Mouse (Mus musculus) layer of hippocampus, adult 8-10 months (tissue): Measurements from ENCODE around the gene Aicda. TPM values are rescaled to one million over a fixed set of nuclear protein-coding genes. Genes with fewer than 3 reads are reported as not detected.
A peak's percentile ranks its signal among the peaks of the same experiment; 100 is the strongest.
"Not testable (repeated sequence)": the region's sequence is repeated elsewhere in the genome, so short reads cannot be mapped to it uniquely, and the experiment has no call there.

Experiments used
- DNase-seq, 2 experiments: peaks; one replicate each; pipeline ENCODE4 v3.0.0; 2022; ENCODE audit warnings: low spot score in 2 of 2
- total RNA-seq, 4 experiments: library from RNA; stranded (reverse); gene quantifications; 2 replicates each; pipeline ENCODE4 v1.2.4; 2022

Gene Aicda
- total RNA-seq, 4 experiments from 2014 or later: not detected

GRCm38 (mm10) chr6:122554102-122554501, 501 bp downstream of the Aicda start:
- no peak for DNase-seq

DNA sequence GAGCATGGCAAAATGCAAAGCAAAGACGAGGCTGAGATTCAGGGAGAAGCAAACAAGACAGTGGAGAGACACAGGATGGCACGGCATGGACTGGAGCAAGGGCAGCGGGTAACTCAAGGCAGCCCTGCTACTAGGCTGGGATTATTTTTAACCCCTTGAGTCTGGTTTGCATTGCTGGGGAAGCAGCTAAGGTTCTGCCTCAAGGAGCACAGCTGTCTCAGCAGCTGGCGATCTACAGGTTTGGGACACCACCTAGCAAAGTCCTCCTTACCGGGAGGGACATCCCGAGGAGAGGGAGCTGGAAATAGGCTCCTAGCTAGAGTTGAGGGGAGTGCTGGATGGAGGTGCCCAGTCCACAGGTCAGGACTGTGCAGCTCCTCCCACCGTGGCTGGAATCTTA, 1.7 kb downstream of the Aicda start:
- DNase-seq: no peak

DNA sequence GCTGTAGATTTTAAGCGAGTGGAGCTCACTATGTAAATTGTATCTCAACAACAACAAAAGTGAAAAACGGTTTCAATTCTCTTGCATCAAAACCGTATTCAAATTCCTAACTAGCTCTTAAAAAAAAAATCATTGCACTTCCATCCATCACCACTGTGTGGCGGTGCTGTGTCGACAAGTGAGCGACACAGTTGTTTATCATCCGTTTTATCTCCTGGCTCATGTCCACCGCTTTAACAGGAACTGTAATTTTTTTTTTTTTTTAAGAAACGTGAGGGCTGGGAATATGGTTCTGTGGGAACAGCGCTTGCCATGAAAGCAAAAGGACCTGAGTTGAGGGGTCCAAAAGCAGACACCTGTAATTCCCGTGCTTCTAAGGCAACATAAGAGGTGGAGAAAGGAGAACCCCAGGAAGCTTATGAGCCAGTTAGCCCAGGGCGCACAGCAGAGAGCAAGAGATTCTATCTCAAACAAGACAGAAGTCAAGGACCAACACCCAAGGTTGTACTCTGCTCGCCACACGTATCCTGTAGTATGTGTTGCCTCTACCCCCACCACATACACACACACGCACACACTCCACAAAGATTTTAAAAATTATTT, 3.5 kb downstream of the Aicda start:
- DNase-seq: peak; percentile 32 to 75

GRCm38 (mm10) chr6:122560427-122560826, 6.8 kb downstream of the Aicda start:
- DNase-seq: peak; percentile 29 to 60

DNA sequence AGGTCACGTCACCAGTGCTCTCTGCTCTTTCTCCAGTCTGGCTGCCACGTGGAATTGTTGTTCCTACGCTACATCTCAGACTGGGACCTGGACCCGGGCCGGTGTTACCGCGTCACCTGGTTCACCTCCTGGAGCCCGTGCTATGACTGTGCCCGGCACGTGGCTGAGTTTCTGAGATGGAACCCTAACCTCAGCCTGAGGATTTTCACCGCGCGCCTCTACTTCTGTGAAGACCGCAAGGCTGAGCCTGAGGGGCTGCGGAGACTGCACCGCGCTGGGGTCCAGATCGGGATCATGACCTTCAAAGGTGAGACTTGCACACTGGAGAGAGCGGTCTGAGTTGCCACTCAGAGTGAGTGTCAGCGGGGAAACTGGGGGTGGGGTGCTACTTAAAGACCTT, 7.4 kb downstream of the Aicda start:
- DNase-seq: no peak

DNA sequence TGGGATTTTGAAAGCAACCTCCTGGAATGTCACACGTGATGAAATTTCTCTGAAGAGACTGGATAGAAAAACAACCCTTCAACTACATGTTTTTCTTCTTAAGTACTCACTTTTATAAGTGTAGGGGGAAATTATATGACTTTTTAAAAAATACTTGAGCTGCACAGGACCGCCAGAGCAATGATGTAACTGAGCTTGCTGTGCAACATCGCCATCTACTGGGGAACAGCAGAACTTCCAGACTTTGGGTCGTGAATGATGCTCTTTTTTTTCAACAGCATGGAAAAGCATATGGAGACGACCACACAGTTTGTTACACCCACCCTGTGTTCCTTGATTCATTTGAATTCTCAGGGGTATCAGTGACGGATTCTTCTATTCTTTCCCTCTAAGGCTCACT, 8.9 kb downstream of the Aicda start:
- DNase-seq: peak; percentile 32 to 70

- no peak for DNase-seq
Observed at GRCm38 (mm10) chr6:122565070-122565784, 11.6 kb downstream of the Aicda start.

- DNase-seq: no peak
Observed at GRCm38 (mm10) chr6:122569113-122569512, 15.5 kb downstream of the Aicda start.

GRCm38 (mm10) chr6:122569762-122570161, 16.2 kb downstream of the Aicda start:
- DNase-seq: no peak

GRCm38 (mm10) chr6:122570695-122571616, 17.4 kb downstream of the Aicda start:
- no peak for DNase-seq

- no peak for DNase-seq
Observed at GRCm38 (mm10) chr6:122571617-122571959, 18.0 kb downstream of the Aicda start.

- DNase-seq: not testable (repeated sequence)
Observed at GRCm38 (mm10) chr6:122575037-122575436, 21.4 kb downstream of the Aicda start.

GRCm38 (mm10) chr6:122577030-122577429, 23.4 kb downstream of the Aicda start:
- no peak for DNase-seq

- DNase-seq: no peak
Observed at GRCm38 (mm10) chr6:122579086-122579485, 25.5 kb downstream of the Aicda start.

GRCm38 (mm10) chr6:122591027-122591758, 37.6 kb downstream of the Aicda start:
- no peak for DNase-seq

DNA sequence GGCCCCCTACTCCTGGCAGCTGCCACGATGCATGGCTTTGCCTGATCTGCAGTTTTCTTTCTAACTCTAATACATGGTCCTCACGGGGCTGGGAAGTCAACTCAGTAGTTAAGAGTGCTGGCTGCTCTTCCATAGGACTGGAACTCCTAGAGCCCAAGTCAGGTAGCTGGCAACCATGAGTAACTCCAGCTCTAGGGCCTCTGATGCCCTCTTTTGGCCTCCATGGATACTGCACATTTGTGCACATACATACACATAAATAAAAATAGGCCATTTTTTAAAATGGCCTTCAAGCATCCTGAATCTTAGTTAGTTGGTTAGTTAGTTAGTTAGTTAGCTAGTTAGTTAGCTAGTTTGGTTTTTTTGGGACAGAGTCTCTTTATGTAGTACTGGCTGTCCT, 39.3 kb downstream of the Aicda start:
- DNase-seq: no peak

DNA sequence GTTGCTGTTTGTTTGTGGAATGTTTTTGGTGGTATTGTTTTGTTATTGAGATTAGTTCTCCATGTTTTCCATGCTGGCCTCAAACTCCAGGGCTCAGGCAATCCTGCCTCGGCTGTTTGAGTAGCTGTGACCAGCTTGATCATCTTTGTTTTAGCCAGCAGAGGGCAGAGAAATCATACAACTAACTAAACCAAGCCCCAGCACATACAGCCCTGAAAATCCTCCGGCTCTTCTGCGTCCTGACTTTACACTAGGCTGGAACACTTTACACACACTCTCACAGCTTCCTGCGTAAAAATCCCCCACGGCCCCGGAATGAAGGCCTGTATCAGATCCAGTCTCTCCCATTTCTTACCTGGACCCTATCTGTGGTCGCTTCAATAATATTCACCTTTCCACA, 42.0 kb downstream of the Aicda start:
- DNase-seq: no peak

GRCm38 (mm10) chr6:122596608-122597007, 43.0 kb downstream of the Aicda start:
- no peak for DNase-seq

GRCm38 (mm10) chr6:122598014-122598413, 44.4 kb downstream of the Aicda start:
- DNase-seq: no peak

GRCm38 (mm10) chr6:122598436-122598835, 44.8 kb downstream of the Aicda start:
- no peak for DNase-seq

DNA sequence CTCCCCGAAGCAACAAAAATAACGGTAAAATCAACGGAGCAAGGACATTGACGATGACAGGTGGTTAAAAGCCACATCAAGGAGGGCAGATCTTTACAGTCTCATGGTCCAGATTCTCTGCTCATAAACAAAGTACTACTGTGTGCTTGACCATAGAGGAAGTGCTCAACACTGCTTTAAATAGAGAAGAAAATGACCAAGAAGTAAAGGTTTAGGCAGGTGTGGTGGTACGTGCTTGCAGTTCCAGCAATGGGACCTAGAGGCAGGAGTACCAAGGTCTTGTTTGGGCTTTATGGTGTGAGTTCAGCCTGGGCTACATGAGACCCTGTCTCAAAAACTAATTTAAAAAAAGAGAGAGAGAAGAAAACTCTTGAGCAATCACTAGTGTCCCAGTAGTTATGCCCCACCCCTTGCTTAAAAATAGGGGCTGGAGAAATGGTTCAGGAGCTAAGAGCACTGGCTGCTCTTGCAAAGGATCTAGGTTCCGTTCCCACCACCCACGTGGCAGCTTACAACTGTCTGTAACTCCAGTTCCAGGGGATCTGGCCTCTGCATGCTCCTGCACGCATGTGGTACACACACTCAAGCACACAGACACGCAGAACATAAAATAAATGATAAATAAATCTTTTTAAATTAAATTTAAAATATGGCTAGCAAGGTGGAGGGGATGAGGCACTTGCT, 45.6 kb downstream of the Aicda start:
- no peak for DNase-seq
